Mouse (Mus musculus) right cerebral cortex, postnatal 4 days (tissue): ENCODE data around the gene Hnrnpul1.
"Not testable (repeated sequence)": the region's sequence is repeated elsewhere in the genome, so short reads cannot be mapped to it uniquely, and the experiment has no call there.

Experiments used
- DNase-seq: peaks from one replicate; pipeline ENCODE4 v3.0.0-alpha.2; 2022

Hnrnpul1 gene

GRCm38 (mm10) chr7:25754738-25755467 lies at the start of gene Hnrnpul1:
TSS of gene Hnrnpul1 (minus strand) at chr7:25754757.
- peak; percentile 99 for DNase-seq

- no peak for DNase-seq
Observed at GRCm38 (mm10) chr7:25803460-25803859, 48.9 kb upstream of the Hnrnpul1 start.

GRCm38 (mm10) chr7:25802241-25803125 lies 47.9 kb upstream of the Hnrnpul1 start:
- no peak for DNase-seq

- no peak for DNase-seq
Observed at GRCm38 (mm10) chr7:25801031-25801430, 46.5 kb upstream of the Hnrnpul1 start.

GRCm38 (mm10) chr7:25799369-25799768 lies 44.8 kb upstream of the Hnrnpul1 start:
- no peak for DNase-seq

GRCm38 (mm10) chr7:25798540-25798939 lies 44.0 kb upstream of the Hnrnpul1 start:
- no peak for DNase-seq

- no peak for DNase-seq
Observed at GRCm38 (mm10) chr7:25794775-25795174, 40.2 kb upstream of the Hnrnpul1 start.

- DNase-seq, result no peak
Observed at GRCm38 (mm10) chr7:25793679-25794078, 39.1 kb upstream of the Hnrnpul1 start.

GRCm38 (mm10) chr7:25792966-25793365 lies 38.4 kb upstream of the Hnrnpul1 start:
- DNase-seq, result not testable (repeated sequence)

GRCm38 (mm10) chr7:25790615-25791014 lies 36.1 kb upstream of the Hnrnpul1 start:
- no peak for DNase-seq

- DNase-seq, result no peak
Observed at GRCm38 (mm10) chr7:25789129-25789440, 34.5 kb upstream of the Hnrnpul1 start.

GRCm38 (mm10) chr7:25788220-25789128 lies 33.9 kb upstream of the Hnrnpul1 start, which contains the start of gene Axl:
TSS of gene Axl (minus strand) at chr7:25788705.
- peak; percentile 48 for DNase-seq

GRCm38 (mm10) chr7:25787456-25788219 lies 33.1 kb upstream of the Hnrnpul1 start:
- no peak for DNase-seq

GRCm38 (mm10) chr7:25786974-25787373 lies 32.4 kb upstream of the Hnrnpul1 start:
- no peak for DNase-seq

- no peak for DNase-seq
Observed at GRCm38 (mm10) chr7:25785752-25786151, 31.2 kb upstream of the Hnrnpul1 start.

- no peak for DNase-seq
Observed at GRCm38 (mm10) chr7:25784808-25785207, 30.3 kb upstream of the Hnrnpul1 start.

GRCm38 (mm10) chr7:25783746-25784145 lies 29.2 kb upstream of the Hnrnpul1 start:
- DNase-seq, result no peak

GRCm38 (mm10) chr7:25782744-25783143 lies 28.2 kb upstream of the Hnrnpul1 start:
- no peak for DNase-seq

- DNase-seq, result no peak
Observed at GRCm38 (mm10) chr7:25781937-25782610, 27.5 kb upstream of the Hnrnpul1 start.

GRCm38 (mm10) chr7:25781321-25781936 lies 26.9 kb upstream of the Hnrnpul1 start:
- peak; percentile 58 for DNase-seq

- no peak for DNase-seq
Observed at GRCm38 (mm10) chr7:25780753-25781152, 26.2 kb upstream of the Hnrnpul1 start.
